Mouse (Mus musculus) adrenal gland, adult 18-20 months (tissue): Measurements from ENCODE around the gene Erbb3. TPM values are rescaled to one million over a fixed set of nuclear protein-coding genes. Genes with fewer than 3 reads are reported as not detected.
A peak's percentile ranks its signal among the peaks of the same experiment; 100 is the strongest.

Experiments used
- DNase-seq, 2 experiments: peaks; one replicate each; pipeline ENCODE4 v3.0.0; 2021 to 2022; ENCODE audit warnings: low spot score in 2 of 2
- total RNA-seq, 2 experiments: library from RNA; stranded (reverse); gene quantifications; 1 replicate in 1 of 2; 2 replicates in 1 of 2; pipeline ENCODE4 v1.2.3; 2021

Erbb3 gene
- total RNA-seq, 2 experiments from 2014 or later = 2.6 to 4.0 TPM

GRCm38 (mm10) chr10:128613154-128613440 is 23.6 kb upstream of the Erbb3 start:
- no peak for DNase-seq

- peak; percentile 69 to 77 for DNase-seq
Observed at GRCm38 (mm10) chr10:128612433-128613153, 23.1 kb upstream of the Erbb3 start.

- DNase-seq = no peak
Observed at GRCm38 (mm10) chr10:128606483-128606882, 17.0 kb upstream of the Erbb3 start.

DNA sequence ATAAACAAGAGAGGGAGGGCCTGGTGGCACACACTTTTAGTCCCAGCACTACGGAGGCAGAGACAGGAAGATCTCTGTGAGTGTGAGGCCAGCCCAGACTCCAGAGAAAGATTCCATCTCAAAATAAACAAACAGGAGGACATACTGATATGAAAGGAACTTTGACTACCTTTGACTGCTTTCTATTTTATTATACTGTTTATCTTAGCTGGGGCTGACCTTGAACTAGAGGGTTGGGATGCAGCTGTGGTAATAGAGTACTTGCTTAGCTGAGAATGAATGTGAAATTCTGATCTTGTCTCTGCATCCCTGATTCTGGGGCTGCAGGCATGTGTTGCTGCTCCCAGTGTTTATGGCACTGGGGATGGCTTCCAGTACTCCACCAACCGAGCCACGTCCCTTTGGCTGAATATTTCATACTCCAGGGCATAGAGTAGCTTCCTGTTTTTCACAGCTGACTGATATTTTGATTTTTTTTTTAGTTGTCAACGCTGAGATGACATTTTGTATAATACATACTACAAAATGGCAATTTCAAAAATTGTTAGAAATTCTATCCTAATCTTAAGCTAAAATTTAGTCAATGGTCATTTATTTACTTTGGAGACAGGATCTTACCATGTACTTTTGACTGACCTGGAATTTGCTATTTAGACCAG is 13.1 kb upstream of the Erbb3 start:
- DNase-seq = no peak

DNA sequence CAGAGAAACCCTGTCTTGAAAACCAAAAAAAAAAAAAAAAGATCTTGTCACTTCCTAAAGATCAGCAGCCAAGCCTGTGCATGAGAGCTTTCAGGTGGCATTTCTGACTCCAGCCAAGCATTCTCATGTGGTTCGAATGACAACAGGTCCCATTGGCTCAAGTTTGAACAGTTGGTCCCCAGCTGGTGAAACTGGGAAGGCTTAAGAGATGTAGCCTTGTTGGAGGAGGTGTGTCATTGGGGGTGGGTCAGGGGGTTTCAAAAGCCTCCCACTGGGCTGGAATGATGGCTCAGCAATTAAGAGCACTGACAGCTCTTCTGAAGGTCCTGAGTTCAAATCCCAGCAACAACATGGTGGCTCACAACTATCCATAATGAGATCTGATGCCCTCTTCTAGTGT is 12.0 kb upstream of the Erbb3 start:
- no peak for DNase-seq

DNA sequence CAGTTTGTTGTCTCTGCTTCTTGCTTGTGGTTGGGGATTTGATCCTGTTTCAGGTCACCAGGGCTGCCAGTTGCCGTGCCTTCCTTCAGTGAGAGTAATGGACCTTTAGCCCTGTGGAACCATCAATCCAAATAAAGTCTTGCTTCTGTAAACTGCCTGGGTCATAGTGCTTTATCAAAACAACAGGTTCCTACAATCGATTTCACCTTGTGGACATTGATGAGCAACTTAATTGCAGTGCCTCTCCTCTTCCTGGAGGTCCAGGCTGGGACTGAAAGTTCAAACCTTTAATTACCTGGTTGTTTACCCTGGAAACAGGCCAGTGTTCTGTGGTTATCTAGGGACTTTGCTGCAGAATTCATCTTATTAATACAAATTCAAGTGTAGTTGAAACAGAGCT is 9.0 kb upstream of the Erbb3 start:
- DNase-seq = no peak

DNA sequence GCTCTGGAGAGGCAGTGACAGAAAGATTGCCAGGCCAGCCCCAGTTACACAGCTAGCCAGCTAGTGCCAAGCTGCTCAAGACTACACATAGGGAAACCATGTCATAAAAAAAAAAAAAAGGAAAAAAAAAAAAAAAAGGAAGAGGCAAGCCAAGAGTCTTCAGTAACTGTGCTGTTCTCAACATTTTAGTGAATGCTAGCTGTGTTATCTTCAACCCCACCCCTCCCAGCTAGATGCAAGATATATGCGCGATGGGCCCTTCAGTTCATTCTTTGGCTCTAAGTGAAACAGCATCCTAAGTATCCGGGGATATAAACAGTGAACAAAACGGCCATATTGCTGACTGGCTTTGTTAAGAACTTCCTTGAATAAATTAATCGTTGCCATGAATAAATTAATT is 3.3 kb upstream of the Erbb3 start:
- no peak for DNase-seq

DNA sequence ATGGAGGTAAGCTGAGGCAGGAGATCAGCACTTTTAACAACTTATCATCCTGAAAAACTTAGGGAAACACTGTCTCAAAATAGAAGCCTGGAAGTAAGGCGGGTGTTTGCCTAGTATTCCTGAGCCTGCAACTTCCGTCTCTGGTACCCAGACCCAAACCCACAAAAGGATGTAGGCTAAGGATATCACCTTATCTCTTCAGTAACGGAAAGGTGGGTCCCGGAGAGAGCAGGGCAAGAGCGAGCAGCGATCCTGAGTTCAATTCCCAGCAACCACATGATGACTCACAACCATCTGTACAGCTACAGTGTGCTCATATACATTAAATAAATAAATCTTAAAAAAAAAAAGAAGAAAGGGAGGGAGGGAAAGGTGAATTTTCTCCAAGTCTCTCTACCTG is 2.0 kb upstream of the Erbb3 start:
- DNase-seq = no peak

DNA sequence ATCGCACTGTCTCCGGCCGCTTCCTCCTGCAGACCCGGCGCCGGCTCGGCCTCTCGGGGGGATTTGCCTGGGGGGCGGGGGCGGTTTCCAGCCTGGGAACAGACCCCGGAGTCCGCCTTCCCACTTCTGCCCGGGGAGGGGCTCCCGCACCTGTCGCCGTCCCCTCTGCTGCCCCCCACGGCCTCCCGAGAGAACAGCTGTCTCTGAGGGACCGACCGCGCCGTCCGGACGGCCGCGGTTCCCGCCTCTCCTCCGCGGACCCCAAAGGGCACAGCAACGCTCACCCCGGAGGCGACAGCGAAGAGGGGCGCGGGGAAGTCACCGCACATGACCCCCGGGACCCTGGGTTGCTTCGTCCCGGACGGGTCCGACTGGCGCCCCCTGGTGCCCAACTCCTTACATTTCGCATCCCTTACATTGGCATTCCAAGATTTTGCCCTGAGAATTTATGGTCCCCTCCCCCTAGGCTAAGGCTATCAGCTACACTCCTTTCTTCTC is 790 bp upstream of the Erbb3 start:
- peak; percentile 71 to 78 for DNase-seq

- DNase-seq = no peak
Observed at GRCm38 (mm10) chr10:128588775-128589463, 533 bp downstream of the Erbb3 start.

DNA sequence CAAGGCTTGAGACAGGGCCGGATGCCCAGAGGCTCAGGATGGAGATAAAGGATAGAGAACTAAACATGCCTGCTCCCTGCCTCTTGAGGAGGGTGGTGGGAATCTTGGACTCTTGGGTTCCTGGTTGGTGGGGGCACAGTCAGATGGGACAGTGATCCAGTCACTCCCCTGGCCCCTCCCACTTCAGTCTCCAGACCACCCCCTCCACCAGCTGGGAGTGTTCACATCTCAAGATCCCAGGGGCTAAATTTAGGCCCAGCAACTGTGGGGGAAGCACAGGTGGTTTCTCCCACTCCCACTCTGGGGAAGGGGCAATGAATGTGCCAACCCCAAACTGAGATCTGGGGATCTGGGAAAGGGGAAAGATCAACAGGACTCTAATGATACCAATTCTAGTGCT is 1.3 kb downstream of the Erbb3 start:
- DNase-seq = no peak

DNA sequence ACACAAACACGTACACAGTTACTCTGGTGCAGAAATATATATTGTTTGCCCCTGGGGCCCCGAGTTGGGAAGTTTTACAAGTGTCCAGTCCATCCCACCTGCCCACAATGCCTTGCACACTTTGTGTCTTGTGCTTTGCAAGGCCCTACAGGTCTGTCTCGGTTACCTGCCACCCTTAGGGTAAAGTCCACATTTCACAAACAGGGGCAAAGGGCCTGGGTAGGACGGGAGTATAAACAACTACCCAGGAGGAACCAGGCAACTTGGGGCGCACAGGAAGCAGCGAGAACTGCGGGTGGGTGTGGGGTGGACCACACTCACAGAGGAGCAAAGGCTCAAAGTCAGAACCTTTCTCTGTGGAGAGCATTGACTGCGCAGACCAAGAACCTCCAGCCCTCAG is 1.8 kb downstream of the Erbb3 start:
- no peak for DNase-seq

DNA sequence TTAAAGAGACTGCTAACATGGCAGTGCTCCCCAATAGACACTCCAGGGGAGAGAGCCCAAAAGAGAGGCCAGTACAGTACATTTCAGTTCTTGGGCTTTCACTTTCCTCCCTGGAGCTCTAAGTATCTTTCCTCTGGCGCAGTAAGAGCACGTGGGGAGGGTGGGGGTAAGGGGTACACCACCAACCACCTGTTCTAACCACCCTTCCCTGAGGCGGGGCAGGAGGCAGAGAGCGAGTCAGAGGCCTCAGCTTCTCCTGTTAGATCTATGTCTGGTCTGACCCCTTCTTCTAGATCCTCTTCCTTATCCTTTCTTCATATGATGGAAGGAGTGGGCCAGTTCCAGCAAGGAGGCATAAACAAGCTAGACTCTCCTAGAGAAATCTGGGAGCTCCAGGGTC is 2.3 kb downstream of the Erbb3 start:
- no peak for DNase-seq

DNA sequence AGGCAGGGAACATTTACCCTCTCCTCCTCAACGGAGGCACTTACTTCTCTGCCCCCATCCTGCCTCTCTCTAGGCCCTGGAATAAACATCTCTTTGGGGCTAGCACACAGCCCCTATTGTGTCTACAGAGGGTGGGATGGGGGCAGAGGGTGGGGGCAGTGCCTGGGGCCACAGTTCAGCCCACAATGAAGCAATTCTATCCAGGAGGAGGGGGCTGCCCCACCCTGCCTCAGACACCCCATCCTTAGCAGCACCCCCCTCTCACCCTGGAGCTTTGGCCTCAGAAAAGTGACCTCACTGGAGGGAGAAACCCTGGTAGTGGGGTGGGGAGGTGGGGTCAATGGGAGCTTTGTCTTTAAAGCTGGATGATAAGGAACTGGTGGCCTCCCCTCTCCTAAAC is 2.9 kb downstream of the Erbb3 start:
- no peak for DNase-seq

- no peak for DNase-seq
Observed at GRCm38 (mm10) chr10:128584386-128584785, 5.1 kb downstream of the Erbb3 start.

GRCm38 (mm10) chr10:128583644-128584043 is 5.8 kb downstream of the Erbb3 start:
- peak; percentile 36 to 50 for DNase-seq

DNA sequence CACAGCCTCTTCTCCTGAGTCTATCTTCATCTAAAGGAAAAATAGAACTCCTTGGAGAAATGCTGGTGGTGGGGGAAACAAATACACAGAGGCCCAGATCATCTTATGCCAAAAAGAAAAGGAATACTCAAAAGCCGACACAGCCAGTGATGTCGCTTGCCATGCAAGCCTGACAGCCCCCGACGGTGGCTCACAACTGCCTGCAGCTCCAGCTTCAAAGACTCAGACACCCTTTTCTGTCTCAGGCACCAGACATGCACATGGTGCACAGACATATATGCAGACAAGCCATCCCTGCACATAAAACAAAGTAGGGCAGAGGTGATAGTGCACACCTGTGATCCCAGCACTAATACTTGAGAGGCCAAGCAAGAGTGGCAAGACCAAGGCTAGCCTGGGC is 9.7 kb downstream of the Erbb3 start:
- DNase-seq = no peak

GRCm38 (mm10) chr10:128579298-128579697 is 10.2 kb downstream of the Erbb3 start:
- no peak for DNase-seq

GRCm38 (mm10) chr10:128578330-128578729 is 11.1 kb downstream of the Erbb3 start:
- DNase-seq = no peak

DNA sequence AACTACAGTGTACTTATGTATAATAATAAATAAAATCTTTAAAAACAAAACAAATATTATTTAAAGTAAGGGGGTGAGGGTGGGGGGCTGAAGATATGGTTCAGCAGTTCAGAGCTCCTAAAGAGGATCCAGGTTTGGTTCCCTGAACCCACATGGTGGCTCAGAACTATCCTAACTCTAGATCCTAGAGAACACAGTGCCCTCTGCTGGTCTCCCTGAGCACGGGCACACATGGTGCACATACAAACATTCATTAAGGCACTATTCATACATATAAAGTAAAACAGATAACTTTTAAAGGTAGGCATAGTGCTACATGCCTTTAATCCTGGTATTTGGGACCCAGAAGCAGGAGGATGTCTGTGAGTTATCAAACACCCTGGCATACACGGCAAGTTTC is 14.4 kb downstream of the Erbb3 start:
- no peak for DNase-seq

DNA sequence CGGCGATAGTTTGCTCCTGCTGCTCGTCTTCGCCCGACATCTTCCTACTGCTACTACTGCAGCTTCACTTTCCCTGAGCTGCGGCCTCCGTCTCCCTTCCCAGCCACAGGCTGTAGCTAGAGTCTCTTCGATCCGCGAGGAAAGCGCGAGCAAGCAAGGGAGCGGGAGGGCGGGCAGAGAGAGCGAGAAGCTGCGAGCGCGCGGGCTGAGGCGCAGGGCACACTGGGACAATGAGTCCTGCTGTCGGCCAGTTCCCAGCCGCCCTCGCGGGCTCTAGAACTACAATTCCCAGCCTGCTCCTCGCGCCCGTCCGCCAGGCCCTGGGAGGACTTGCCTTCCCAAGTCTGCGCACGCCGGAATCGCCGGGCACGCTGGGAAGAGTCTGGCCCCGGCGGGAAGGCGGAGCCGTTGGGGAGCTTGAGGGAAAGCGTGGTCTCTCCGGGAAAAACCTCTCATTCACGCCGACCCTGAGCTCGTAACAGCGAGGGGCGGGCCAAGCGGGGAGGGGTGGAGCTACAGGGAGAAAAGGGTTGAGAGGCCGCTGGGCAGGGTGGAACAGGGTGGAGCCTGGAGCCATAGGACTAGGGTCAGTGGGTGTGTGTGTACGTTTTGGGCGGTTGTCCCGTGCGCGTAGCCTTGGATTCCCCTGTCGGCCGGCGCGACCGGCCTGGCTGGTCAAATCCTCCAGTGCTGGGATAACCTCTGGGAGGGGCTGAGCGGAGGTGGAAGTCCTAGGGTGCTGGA is 23.5 kb downstream of the Erbb3 start, which contains the start of gene Pa2g4:
Gene Pa2g4 (minus strand): TSS at position 200 of the 744 bp plus-strand sequence.
- DNase-seq = peak; percentile 93 to 96
